Mouse (Mus musculus): ENCODE measurements around the gene Fam53b.
A peak's percentile ranks its signal among the peaks of the same experiment; 100 is the strongest.

Gene Fam53b

GRCm38 (mm10) chr7:132813416-132814088 is at the start of gene Fam53b:
Gene Fam53b, minus strand, starts transcription at chr7:132813886.
- DNase-seq (ENCODE audit: low spot score in 2 of 2) = peak; percentile 54 to 72

GRCm38 (mm10) chr7:132859042-132859958 is 45.6 kb upstream of the Fam53b start, which contains the start of gene Abraxas2:
Gene Abraxas2, plus strand, starts transcription at chr7:132859225.
- DNase-seq (ENCODE audit: low spot score in 2 of 2) = peak; percentile 76 to 83

- DNase-seq (ENCODE audit: low spot score in 2 of 2) = no peak
These were observed 44.4 kb upstream of the Fam53b start for GRCm38 (mm10) chr7:132858043-132858608.

GRCm38 (mm10) chr7:132856083-132856482 is 42.4 kb upstream of the Fam53b start:
- no peak for DNase-seq (ENCODE audit: low spot score in 2 of 2)

- DNase-seq (ENCODE audit: low spot score in 2 of 2) = peak in 1 of 2 experiments; percentile 18
These were observed 40.3 kb upstream of the Fam53b start for GRCm38 (mm10) chr7:132853946-132854345.

- no peak for DNase-seq (ENCODE audit: low spot score in 2 of 2)
These were observed 39.7 kb upstream of the Fam53b start for GRCm38 (mm10) chr7:132853361-132853760.

GRCm38 (mm10) chr7:132852173-132852844 is 38.6 kb upstream of the Fam53b start, which contains the start of gene Eef1akmt2:
Gene Eef1akmt2, minus strand, starts transcription at chr7:132852673.
- DNase-seq (ENCODE audit: low spot score in 2 of 2) = peak; percentile 52 to 80

- DNase-seq (ENCODE audit: low spot score in 2 of 2) = no peak
These were observed 29.5 kb upstream of the Fam53b start for GRCm38 (mm10) chr7:132843152-132843551.

- no peak for DNase-seq (ENCODE audit: low spot score in 2 of 2)
These were observed 28.8 kb upstream of the Fam53b start for GRCm38 (mm10) chr7:132842455-132842854.

- no peak for DNase-seq (ENCODE audit: low spot score in 2 of 2)
These were observed 27.6 kb upstream of the Fam53b start for GRCm38 (mm10) chr7:132841287-132841686.

- DNase-seq (ENCODE audit: low spot score in 2 of 2) = no peak
These were observed 17.3 kb upstream of the Fam53b start for GRCm38 (mm10) chr7:132830955-132831354.

GRCm38 (mm10) chr7:132824346-132825022 is 10.8 kb upstream of the Fam53b start:
- no peak for DNase-seq (ENCODE audit: low spot score in 2 of 2)

GRCm38 (mm10) chr7:132823832-132824231 is 10.1 kb upstream of the Fam53b start:
- no peak for DNase-seq (ENCODE audit: low spot score in 2 of 2)

- no peak for DNase-seq (ENCODE audit: low spot score in 2 of 2)
These were observed 7.0 kb upstream of the Fam53b start for GRCm38 (mm10) chr7:132820692-132821091.

GRCm38 (mm10) chr7:132817056-132817455 is 3.4 kb upstream of the Fam53b start:
- DNase-seq (ENCODE audit: low spot score in 2 of 2) = no peak

- DNase-seq (ENCODE audit: low spot score in 2 of 2) = no peak
These were observed 2.8 kb upstream of the Fam53b start for GRCm38 (mm10) chr7:132816528-132816927.

- DNase-seq (ENCODE audit: low spot score in 2 of 2) = no peak
These were observed 1.4 kb upstream of the Fam53b start for GRCm38 (mm10) chr7:132815081-132815480.

GRCm38 (mm10) chr7:132814089-132814450 is 384 bp upstream of the Fam53b start:
- no peak for DNase-seq (ENCODE audit: low spot score in 2 of 2)

- peak in 1 of 2 experiments; percentile 52 for DNase-seq (ENCODE audit: low spot score in 2 of 2)
These were observed 869 bp downstream of the Fam53b start for GRCm38 (mm10) chr7:132812619-132813415.

Measured in cerebellum, postnatal 4 days (tissue).